Mouse (Mus musculus) midbrain, embryonic 14.5 days (tissue): Measurements from ENCODE around the gene 1700016H13Rik. TPM values are rescaled to one million over a fixed set of nuclear protein-coding genes. Genes with fewer than 3 reads are reported as not detected.

Experiments used
- ATAC-seq: fragments of 200-750 bp; cut with Nextera tagmentation; 2 replicates; pipeline ENCODE4 v1.8.0; 2017; ENCODE audit warnings: moderate number of reproducible peaks, moderate library complexity; ENCODE audit not compliant: low FRiP score, low TSS enrichment
- DNase-seq: peaks from one replicate; pipeline ENCODE4 v3.0.0-alpha.2; 2015
- H3K27ac ChIP-seq: fragments of 300-500 bp; sonication (generic); replicated peaks from 2 replicates; pipeline ENCODE4 v1.5.1; 2014; ENCODE audit warnings: mild to moderate bottlenecking, low read depth, low read length, moderate library complexity
- H3K27me3 ChIP-seq: fragments of 300-500 bp; sonication (generic); 2 replicates; pipeline ENCODE4 v1.6.1; 2014; ENCODE audit warnings: low read length, control low read depth, mixed read lengths; ENCODE audit not compliant: control insufficient read depth, insufficient read depth
- H3K36me3 ChIP-seq: fragments of 300-500 bp; sonication (generic); 2 replicates; pipeline ENCODE4 v1.6.1; 2014; ENCODE audit warnings: low read length, control low read depth; ENCODE audit not compliant: control insufficient read depth, insufficient read depth
- H3K4me1 ChIP-seq: fragments of 300-500 bp; sonication (generic); 2 replicates; pipeline ENCODE4 v1.6.1; 2014; ENCODE audit warnings: mild to moderate bottlenecking, antibody characterized with exemption, low read length, control low read depth; ENCODE audit not compliant: control insufficient read depth, insufficient read depth
- H3K4me2 ChIP-seq: fragments of 300-500 bp; sonication (generic); 2 replicates; pipeline ENCODE4 v1.6.1; 2014; ENCODE audit warnings: mild to moderate bottlenecking, low read length, moderate library complexity
- H3K4me3 ChIP-seq: fragments of 300-500 bp; sonication (generic); replicated peaks from 2 replicates; pipeline ENCODE4 v1.5.1; 2014; ENCODE audit warnings: low read depth, low read length
- H3K9ac ChIP-seq: fragments of 300-500 bp; sonication (generic); replicated peaks from 2 replicates; pipeline ENCODE4 v1.6.1; 2014; ENCODE audit warnings: mild to moderate bottlenecking, low read length, moderate library complexity
- H3K9me3 ChIP-seq: fragments of 300-500 bp; sonication (generic); 2 replicates; pipeline ENCODE4 v1.6.1; 2016; ENCODE audit warnings: low read length, control low read depth, mixed read lengths; ENCODE audit not compliant: control insufficient read depth
- WGBS: fragments of 180-500 bp; shearing (Covaris S2); extraction: QIAGEN DNeasy Blood & Tissue Kit; methylation state at CpG from one replicate; pipeline ENCODE4 v1.1.7; 2014; 5-methylcytosine and 5-hydroxymethylcytosine counted together
- polyA plus RNA-seq: library from polyadenylated mRNA; unstranded; fragments of >200 nt; fragmentation: Nextera tagmentation; extraction: Ambion mirVana; gene quantifications from 2 replicates; pipeline ENCODE4 v1.2.1, GENCODE M21; 2014

Gene 1700016H13Rik
- polyA plus RNA-seq, 1 experiment from 2014 or later, result 0.29 TPM

DNA sequence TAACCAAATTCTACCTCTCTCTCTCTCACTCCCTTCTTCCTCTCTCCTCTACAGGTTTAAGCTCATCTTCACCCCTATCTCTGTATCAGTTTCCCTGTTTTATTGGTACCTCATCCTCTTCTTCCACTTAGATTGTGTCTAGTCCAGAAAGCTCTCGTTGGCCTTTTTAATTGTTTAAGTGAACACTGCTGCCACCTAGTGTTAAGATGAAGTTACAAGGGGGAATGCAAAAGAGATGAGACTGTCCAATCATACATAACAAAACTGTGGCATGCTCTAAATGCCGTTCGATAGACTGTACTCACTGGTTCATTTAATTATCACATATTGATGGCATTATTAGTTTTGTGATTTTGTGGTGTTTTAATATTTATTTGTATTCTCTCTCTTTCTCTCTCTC is 3.8 kb upstream of the 1700016H13Rik start:
- no peak overlapping the region for H3K27ac ChIP-seq

GRCm38 (mm10) chr5:103658921-103659320 is 3.1 kb upstream of the 1700016H13Rik start:
- ATAC-seq, result no peak
- no peaks in the 10 kb centered on the region for H3K36me3 ChIP-seq
- no peaks in the 10 kb centered on the region for H3K27me3 ChIP-seq
- WGBS, result 66% methylated on average over 5 of the region's 5 CpGs
- peaks cover 6% of the 10 kb centered on the region; the same call in 1 of the 2 replicates for H3K4me1 ChIP-seq
- no peak overlapping the region for H3K4me3 ChIP-seq
- no peaks in the 10 kb centered on the region for H3K9me3 ChIP-seq
- H3K9ac ChIP-seq, result no peak overlapping the region
- no peak overlapping the region for H3K4me2 ChIP-seq
- peak; percentile 27 for DNase-seq
- no peak overlapping the region for H3K27ac ChIP-seq

More for the DNA sequence above, 3.8 kb upstream of the 1700016H13Rik start:
- Histone ChIP-seq H3K4me1 (peaks cover 6% of the 10 kb centered on the region; the same call in 1 of the 2 replicates), H3K27me3 (no peaks in the 10 kb centered on the region), H3K36me3 (no peaks in the 10 kb centered on the region), H3K9ac (no peak overlapping the region), H3K4me3 (no peak overlapping the region), H3K4me2 (no peak overlapping the region), H3K9me3 (no peaks in the 10 kb centered on the region)
- WGBS, result 37% methylated on average over 3 of the region's 3 CpGs
- DNase-seq (peak; percentile 91), ATAC-seq (no peak)

GRCm38 (mm10) chr5:103654780-103655179 is 1.0 kb downstream of the 1700016H13Rik start:
- H3K4me2 ChIP-seq, result peak overlapping the region; percentile 96
- no peak for DNase-seq
- WGBS, result 75% methylated on average over 4 of the region's 4 CpGs
- no peak overlapping the region for H3K27ac ChIP-seq
- no peak for ATAC-seq
- H3K36me3 ChIP-seq, result no peaks in the 10 kb centered on the region
- H3K9ac ChIP-seq, result no peak overlapping the region; the same call in 1 of the 2 replicates
- H3K27me3 ChIP-seq, result no peaks in the 10 kb centered on the region
- peaks cover 6% of the 10 kb centered on the region; the same call in 1 of the 2 replicates for H3K4me1 ChIP-seq
- H3K9me3 ChIP-seq, result no peaks in the 10 kb centered on the region
- 0 out of 2 replicates have a peak overlapping the region, but pooled peaks have one; percentile 55 for H3K4me3 ChIP-seq

- Histone ChIP-seq H3K27ac (no peak overlapping the region), H3K4me2 (no peak overlapping the region), H3K9ac (no peak overlapping the region), H3K4me3 (no peak overlapping the region), H3K27me3 (no peaks in the 10 kb centered on the region), H3K36me3 (no peaks in the 10 kb centered on the region), H3K9me3 (no peaks in the 10 kb centered on the region), H3K4me1 (peaks cover 6% of the 10 kb centered on the region; the same call in 1 of the 2 replicates)
- ATAC-seq (no peak), DNase-seq (peak; percentile 80)
- WGBS, result 28% methylated on average over 6 of the region's 6 CpGs
These were observed 1.6 kb downstream of the 1700016H13Rik start for GRCm38 (mm10) chr5:103654225-103654624.

GRCm38 (mm10) chr5:103647320-103647719 is 8.5 kb downstream of the 1700016H13Rik start:
- no peaks in the 10 kb centered on the region for H3K36me3 ChIP-seq
- WGBS, result 81% methylated on average over 3 of the region's 3 CpGs
- H3K27me3 ChIP-seq, result no peaks in the 10 kb centered on the region
- H3K4me2 ChIP-seq, result no peak overlapping the region
- no peak overlapping the region for H3K9ac ChIP-seq
- H3K4me3 ChIP-seq, result no peak overlapping the region
- DNase-seq, result no peak
- no peak for ATAC-seq
- no peaks in the 10 kb centered on the region for H3K4me1 ChIP-seq
- H3K27ac ChIP-seq, result no peak overlapping the region
- no peaks in the 10 kb centered on the region for H3K9me3 ChIP-seq

- Histone ChIP-seq H3K9me3 (no peaks in the 10 kb centered on the region), H3K4me3 (no peak overlapping the region), H3K4me1 (no peaks in the 10 kb centered on the region), H3K27me3 (no peaks in the 10 kb centered on the region), H3K36me3 (no peaks in the 10 kb centered on the region), H3K4me2 (no peak overlapping the region), H3K9ac (no peak overlapping the region), H3K27ac (no peak overlapping the region)
- DNase-seq (no peak), ATAC-seq (no peak)
- 100% methylated on average over 1 of the region's 1 CpGs for WGBS
These were observed 11.6 kb downstream of the 1700016H13Rik start for GRCm38 (mm10) chr5:103644167-103644566.

- H3K9ac ChIP-seq, result no peak overlapping the region
- H3K27me3 ChIP-seq, result no peaks in the 10 kb centered on the region
- no peaks in the 10 kb centered on the region for H3K4me1 ChIP-seq
- no peak overlapping the region for H3K27ac ChIP-seq
- WGBS, result 93% methylated on average over 2 of the region's 2 CpGs
- H3K4me2 ChIP-seq, result no peak overlapping the region
- no peak for ATAC-seq
- no peak overlapping the region for H3K4me3 ChIP-seq
- no peaks in the 10 kb centered on the region for H3K9me3 ChIP-seq
- H3K36me3 ChIP-seq, result no peaks in the 10 kb centered on the region
- no peak for DNase-seq
These were observed 18.6 kb downstream of the 1700016H13Rik start for GRCm38 (mm10) chr5:103637162-103637561.

GRCm38 (mm10) chr5:103629854-103630580 is 25.8 kb downstream of the 1700016H13Rik start:
- no peak overlapping the region for H3K4me3 ChIP-seq
- no peak for ATAC-seq
- H3K9me3 ChIP-seq, result no peaks in the 10 kb centered on the region
- 79% methylated on average over 9 of the region's 9 CpGs for WGBS
- H3K4me2 ChIP-seq, result no peak overlapping the region
- H3K36me3 ChIP-seq, result no peaks in the 10 kb centered on the region
- H3K4me1 ChIP-seq, result no peaks in the 10 kb centered on the region
- no peaks in the 10 kb centered on the region for H3K27me3 ChIP-seq
- DNase-seq, result no peak
- no peak overlapping the region for H3K9ac ChIP-seq
- H3K27ac ChIP-seq, result no peak overlapping the region
